Mouse (Mus musculus): ENCODE measurements around the gene Gtdc1. TPM values are rescaled to one million over a fixed set of nuclear protein-coding genes. Genes with fewer than 3 reads are reported as not detected.

The Gtdc1 gene
- total and polyA plus RNA-seq, 2 experiments from 2014 or later, result 18.6 to 43.4 TPM

DNA sequence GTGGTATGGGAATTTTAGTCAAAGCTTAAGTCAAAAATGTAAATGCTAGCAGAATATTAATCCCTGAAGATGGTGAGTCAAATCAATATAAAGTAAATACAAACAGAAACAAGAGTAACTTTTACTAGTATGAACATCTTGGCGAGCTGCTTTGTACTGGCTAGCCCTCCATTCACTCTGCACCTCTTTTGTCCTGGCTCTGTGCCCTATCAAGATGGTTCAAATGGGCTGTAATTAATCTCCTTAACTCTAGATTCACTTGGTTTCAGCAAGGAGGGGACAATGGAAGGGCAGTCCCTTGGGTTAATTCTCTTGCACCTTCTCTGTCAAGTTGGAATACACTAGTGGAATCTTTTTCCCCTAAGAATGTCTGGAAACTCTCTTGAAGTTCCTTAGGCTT, 233.6 kb downstream of the Gtdc1 start:
- ATAC-seq (ENCODE audit: low FRiP score), result no peak
- Histone ChIP-seq H3K9me3 (ENCODE audit: low read length) (no peaks in the 10 kb centered on the region), H3K4me2 (ENCODE audit: low read depth, low read length, poor library complexity, severe bottlenecking) (no peak overlapping the region), H3K36me3 (ENCODE audit: insufficient read depth, low read length) (no peaks in the 10 kb centered on the region), H3K27ac (ENCODE audit: low read depth, low read length) (no peak overlapping the region), H3K9ac (replicated peaks; ENCODE audit: low read length, poor library complexity, severe bottlenecking) (no peak overlapping the region), H3K27me3 (ENCODE audit: insufficient read depth, low read length) (no peaks in the 10 kb centered on the region), H3K4me3 (ENCODE audit: low read depth, low read length) (no peak overlapping the region), H3K4me1 (ENCODE audit: insufficient read depth, low read length) (no peaks in the 10 kb centered on the region)
- DNase-seq (ENCODE audit: low spot score), result no peak
- 27% methylated on average over 1 of the region's 1 CpGs for WGBS
- no peak for TF ChIP-seq CTCF (IDR thresholded peaks at IDR 0.05)

GRCm38 (mm10) chr2:44664049-44664448, 263.4 kb downstream of the Gtdc1 start:
- Histone ChIP-seq H3K9me3 (ENCODE audit: low read length) (no peaks in the 10 kb centered on the region), H3K4me3 (ENCODE audit: low read depth, low read length) (no peak overlapping the region), H3K27me3 (ENCODE audit: insufficient read depth, low read length) (no peaks in the 10 kb centered on the region), H3K4me2 (ENCODE audit: low read depth, low read length, poor library complexity, severe bottlenecking) (no peak overlapping the region), H3K27ac (ENCODE audit: low read depth, low read length) (no peak overlapping the region), H3K9ac (replicated peaks; ENCODE audit: low read length, poor library complexity, severe bottlenecking) (no peak overlapping the region), H3K36me3 (ENCODE audit: insufficient read depth, low read length) (no peaks in the 10 kb centered on the region), H3K4me1 (ENCODE audit: insufficient read depth, low read length) (no peaks in the 10 kb centered on the region)
- ATAC-seq (ENCODE audit: low FRiP score) (no peak), DNase-seq (ENCODE audit: low spot score) (no peak)
- 93% methylated on average over 7 of the region's 7 CpGs for WGBS
- no peak for TF ChIP-seq CTCF (IDR thresholded peaks at IDR 0.05)

DNA sequence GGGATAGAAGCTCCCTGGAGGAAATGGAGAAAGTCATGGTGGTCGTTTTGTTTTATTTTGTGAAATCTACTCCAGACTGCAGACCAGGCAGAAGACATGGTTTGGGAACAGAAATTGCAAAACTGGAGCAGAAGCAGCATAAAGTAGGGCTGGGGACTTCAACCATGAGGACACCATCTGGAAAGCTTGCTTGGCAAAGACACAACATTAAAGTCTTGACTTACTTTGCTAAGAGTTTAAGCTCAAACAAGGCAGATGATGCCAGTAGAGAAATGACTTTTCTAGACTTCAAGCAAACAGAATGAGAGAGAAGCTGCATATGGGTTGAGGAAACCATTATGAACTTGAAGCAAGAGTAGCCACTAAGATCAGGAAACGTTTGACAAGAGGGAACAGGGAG, 267.6 kb downstream of the Gtdc1 start:
- no peak for TF ChIP-seq CTCF (IDR thresholded peaks at IDR 0.05)
- no peak overlapping the region for H3K4me3 ChIP-seq (ENCODE audit: low read depth, low read length)
- no peaks in the 10 kb centered on the region for H3K4me1 ChIP-seq (ENCODE audit: insufficient read depth, low read length)
- H3K4me2 ChIP-seq (ENCODE audit: low read depth, low read length, poor library complexity, severe bottlenecking), result no peak overlapping the region
- DNase-seq (ENCODE audit: low spot score), result no peak
- H3K9me3 ChIP-seq (ENCODE audit: low read length), result no peaks in the 10 kb centered on the region
- no peak for ATAC-seq (ENCODE audit: low FRiP score)
- no peaks in the 10 kb centered on the region for H3K36me3 ChIP-seq (ENCODE audit: insufficient read depth, low read length)
- 80% methylated on average over 2 of the region's 2 CpGs for WGBS
- H3K27ac ChIP-seq (ENCODE audit: low read depth, low read length), result no peak overlapping the region
- H3K9ac ChIP-seq (replicated peaks; ENCODE audit: low read length, poor library complexity, severe bottlenecking), result no peak overlapping the region
- no peaks in the 10 kb centered on the region for H3K27me3 ChIP-seq (ENCODE audit: insufficient read depth, low read length)

DNA sequence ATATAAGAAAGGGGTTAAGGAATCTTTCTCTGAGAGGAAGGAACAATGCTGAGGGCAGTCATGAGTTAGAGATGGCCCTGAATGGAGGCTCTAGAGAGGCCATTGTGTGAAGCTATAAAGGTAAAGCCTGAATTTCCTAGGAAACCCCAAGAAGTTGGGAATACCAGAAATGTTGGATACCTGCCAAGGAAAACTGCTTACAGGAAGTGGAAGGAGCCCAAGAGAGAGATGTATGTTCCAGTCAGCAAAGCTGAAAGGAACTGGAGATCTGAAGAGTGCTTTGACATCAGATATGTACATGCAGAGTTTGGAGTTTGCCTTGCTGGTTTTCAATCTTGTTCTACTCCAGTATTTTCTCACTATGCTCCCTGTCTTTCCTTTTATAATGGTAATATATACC, 268.4 kb downstream of the Gtdc1 start:
- H3K27ac ChIP-seq (ENCODE audit: low read depth, low read length), result no peak overlapping the region
- no peak overlapping the region for H3K4me2 ChIP-seq (ENCODE audit: low read depth, low read length, poor library complexity, severe bottlenecking)
- H3K4me3 ChIP-seq (ENCODE audit: low read depth, low read length), result no peak overlapping the region
- no peaks in the 10 kb centered on the region for H3K36me3 ChIP-seq (ENCODE audit: insufficient read depth, low read length)
- H3K9me3 ChIP-seq (ENCODE audit: low read length), result no peaks in the 10 kb centered on the region
- H3K27me3 ChIP-seq (ENCODE audit: insufficient read depth, low read length), result no peaks in the 10 kb centered on the region
- ATAC-seq (ENCODE audit: low FRiP score) (no peak), DNase-seq (ENCODE audit: low spot score) (no peak)
- no peaks in the 10 kb centered on the region for H3K4me1 ChIP-seq (ENCODE audit: insufficient read depth, low read length)
- H3K9ac ChIP-seq (replicated peaks; ENCODE audit: low read length, poor library complexity, severe bottlenecking), result no peak overlapping the region
- TF ChIP-seq CTCF (IDR thresholded peaks at IDR 0.05), result no peak

DNA sequence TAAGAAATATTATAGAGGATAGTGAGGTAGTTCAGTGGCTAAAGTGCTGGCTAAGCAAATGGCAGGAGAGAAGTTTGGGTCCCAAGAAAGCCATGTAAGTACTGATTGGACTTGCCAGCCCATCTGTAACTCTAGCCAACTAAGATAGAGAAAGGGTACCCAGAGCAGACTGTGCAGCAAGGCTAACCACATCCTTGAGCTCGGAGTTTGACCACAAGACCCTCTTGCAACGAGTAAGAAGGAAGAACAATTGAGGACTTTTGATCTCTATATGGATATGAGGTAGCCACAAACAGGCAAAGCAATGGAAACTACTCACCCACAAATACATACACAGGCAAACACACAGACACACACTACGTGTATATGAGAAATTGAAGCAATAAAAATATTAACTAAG, 278.9 kb downstream of the Gtdc1 start:
- no peak for TF ChIP-seq CTCF (IDR thresholded peaks at IDR 0.05)
- no peak overlapping the region for H3K4me2 ChIP-seq (ENCODE audit: low read depth, low read length, poor library complexity, severe bottlenecking)
- H3K4me3 ChIP-seq (ENCODE audit: low read depth, low read length), result no peak overlapping the region
- no peak overlapping the region for H3K9ac ChIP-seq (replicated peaks; ENCODE audit: low read length, poor library complexity, severe bottlenecking)
- H3K27ac ChIP-seq (ENCODE audit: low read depth, low read length), result no peak overlapping the region
- no peak for ATAC-seq (ENCODE audit: low FRiP score)
- H3K36me3 ChIP-seq (ENCODE audit: insufficient read depth, low read length), result no peaks in the 10 kb centered on the region
- H3K9me3 ChIP-seq (ENCODE audit: low read length), result no peaks in the 10 kb centered on the region
- H3K4me1 ChIP-seq (ENCODE audit: insufficient read depth, low read length), result no peaks in the 10 kb centered on the region
- DNase-seq (ENCODE audit: low spot score), result no peak
- H3K27me3 ChIP-seq (ENCODE audit: insufficient read depth, low read length), result no peaks in the 10 kb centered on the region
- WGBS, result 84% methylated on average over 3 of the region's 3 CpGs

GRCm38 (mm10) chr2:44646398-44646797, 281.1 kb downstream of the Gtdc1 start:
- WGBS, result 89% methylated on average over 6 of the region's 6 CpGs
- ATAC-seq (ENCODE audit: low FRiP score) (no peak), DNase-seq (ENCODE audit: low spot score) (no peak)
- no peak overlapping the region for H3K4me2 ChIP-seq (ENCODE audit: low read depth, low read length, poor library complexity, severe bottlenecking)
- H3K4me3 ChIP-seq (ENCODE audit: low read depth, low read length), result no peak overlapping the region
- no peaks in the 10 kb centered on the region for H3K36me3 ChIP-seq (ENCODE audit: insufficient read depth, low read length)
- no peak overlapping the region for H3K27ac ChIP-seq (ENCODE audit: low read depth, low read length)
- H3K27me3 ChIP-seq (ENCODE audit: insufficient read depth, low read length), result no peaks in the 10 kb centered on the region
- no peak for TF ChIP-seq CTCF (IDR thresholded peaks at IDR 0.05)
- H3K9me3 ChIP-seq (ENCODE audit: low read length), result no peaks in the 10 kb centered on the region
- H3K9ac ChIP-seq (replicated peaks; ENCODE audit: low read length, poor library complexity, severe bottlenecking), result no peak overlapping the region
- H3K4me1 ChIP-seq (ENCODE audit: insufficient read depth, low read length), result no peaks in the 10 kb centered on the region

DNA sequence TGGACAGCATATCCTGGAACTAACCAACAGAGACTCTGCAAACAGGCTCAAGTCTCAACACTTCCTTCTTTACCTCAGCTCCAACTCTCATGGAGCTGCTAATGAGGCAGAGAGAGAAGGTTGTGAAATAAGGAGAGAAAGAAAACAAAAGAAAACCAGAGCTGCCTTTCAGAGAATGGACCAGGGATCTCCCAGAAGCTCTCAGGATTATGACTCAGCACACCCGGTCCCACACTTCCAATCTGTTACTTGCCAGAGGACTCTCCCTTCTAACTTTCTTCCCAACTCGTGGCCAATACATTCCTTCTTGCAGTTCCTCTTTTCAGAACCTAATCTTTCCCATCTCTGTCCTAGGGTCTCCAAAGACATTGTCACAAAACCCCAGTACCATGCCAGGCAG, 288.1 kb downstream of the Gtdc1 start:
- WGBS, result 58% methylated on average over 2 of the region's 2 CpGs
- TF ChIP-seq CTCF (IDR thresholded peaks at IDR 0.05), result no peak
- ATAC-seq (ENCODE audit: low FRiP score) (no peak), DNase-seq (ENCODE audit: low spot score) (no peak)
- no peaks in the 10 kb centered on the region for H3K4me1 ChIP-seq (ENCODE audit: insufficient read depth, low read length)
- no peak overlapping the region for H3K4me2 ChIP-seq (ENCODE audit: low read depth, low read length, poor library complexity, severe bottlenecking)
- H3K9me3 ChIP-seq (ENCODE audit: low read length), result no peaks in the 10 kb centered on the region
- no peak overlapping the region for H3K4me3 ChIP-seq (ENCODE audit: low read depth, low read length)
- H3K27ac ChIP-seq (ENCODE audit: low read depth, low read length), result no peak overlapping the region
- H3K36me3 ChIP-seq (ENCODE audit: insufficient read depth, low read length), result no peaks in the 10 kb centered on the region
- H3K27me3 ChIP-seq (ENCODE audit: insufficient read depth, low read length), result no peaks in the 10 kb centered on the region
- H3K9ac ChIP-seq (replicated peaks; ENCODE audit: low read length, poor library complexity, severe bottlenecking), result no peak overlapping the region
